Mouse (Mus musculus) MEL (cell line): ENCODE data around the gene Cd151. TPM values are rescaled to one million over a fixed set of nuclear protein-coding genes. Genes with fewer than 3 reads are reported as not detected.

Experiments
- DNase-seq: peaks from one replicate; pipeline ENCODE4 v3.0.0; 2011; ENCODE audit warnings: low read depth, low spot score
- H3K27ac ChIP-seq: 2 replicates; pipeline ENCODE4 v1.5.1; 2012; ENCODE audit warnings: low read depth, mild to moderate bottlenecking, control low read depth, low read length, moderate library complexity; ENCODE audit not compliant: control insufficient read depth
- H3K27me3 ChIP-seq, 2 experiments: fragments of 150-350 bp in 1 of 2; sonication (generic) in 1 of 2; 2 replicates each; pipeline ENCODE4 v1.6.1; 2012; ENCODE audit warnings: low read length in 2 of 2, mild to moderate bottlenecking in 2 of 2, improper control_type of control experiment in 1 of 2, moderate library complexity in 1 of 2; ENCODE audit not compliant: insufficient read depth in 2 of 2, control insufficient read depth in 1 of 2
- H3K36me3 ChIP-seq, 2 experiments: 2 replicates each; pipeline ENCODE4 v1.6.1; 2012 to 2014; ENCODE audit warnings: low read length in 2 of 2, improper control_type of control experiment in 1 of 2, inconsistent platforms in 1 of 2, mild to moderate bottlenecking in 1 of 2; ENCODE audit not compliant: insufficient read depth in 2 of 2, control insufficient read depth in 1 of 2
- H3K4me1 ChIP-seq, 2 experiments: fragments of 150-350 bp in 1 of 2; sonication (generic) in 1 of 2; 2 replicates each; pipeline ENCODE4 v1.6.1; 2012; ENCODE audit warnings: low read length in 2 of 2, improper control_type of control experiment in 1 of 2, mild to moderate bottlenecking in 1 of 2; ENCODE audit not compliant: insufficient read depth in 2 of 2, control insufficient read depth in 1 of 2
- H3K4me3 ChIP-seq, 2 experiments: fragments of 150-350 bp in 1 of 2; sonication (generic) in 1 of 2; 2 replicates each; pipeline ENCODE4 v1.5.1; 2012; ENCODE audit warnings: low read depth in 2 of 2, low read length in 2 of 2, mild to moderate bottlenecking in 2 of 2, moderate library complexity in 2 of 2, control low read depth in 1 of 2, improper control_type of control experiment in 1 of 2; ENCODE audit not compliant: control insufficient read depth in 1 of 2, insufficient read depth in 1 of 2
- H3K79me2 ChIP-seq: 2 replicates; pipeline ENCODE4 v1.6.1; 2012; ENCODE audit warnings: mild to moderate bottlenecking, low read length, moderate library complexity; ENCODE audit not compliant: control insufficient read depth, poor library complexity, insufficient read depth
- H3K9ac ChIP-seq: 2 replicates; pipeline ENCODE4 v1.6.1; 2012; ENCODE audit warnings: low read depth, mild to moderate bottlenecking, control low read depth, low read length, moderate library complexity; ENCODE audit not compliant: control insufficient read depth, poor library complexity, severe bottlenecking
- H3K9me3 ChIP-seq: fragments of 150-350 bp; sonication (generic); replicated peaks from 2 replicates; pipeline ENCODE4 v1.6.1; 2012; ENCODE audit warnings: mild to moderate bottlenecking, low read length, improper control_type of control experiment, moderate library complexity; ENCODE audit not compliant: insufficient read depth
- BHLHE40 ChIP-seq: IDR thresholded peaks from 2 replicates; pipeline ENCODE4 v1.6.1; 2012; ENCODE audit warnings: low read depth, mild to moderate bottlenecking, inconsistent platforms, low read length, improper control_type of control experiment, borderline replicate concordance
- CHD1 ChIP-seq: IDR thresholded peaks from 2 replicates; pipeline ENCODE4 v1.6.1; 2012; ENCODE audit warnings: low read depth, mild to moderate bottlenecking, inconsistent platforms, low read length, improper control_type of control experiment
- CTCF ChIP-seq, 3 experiments: IDR thresholded peaks in 2 of 3; conservative IDR thresholded peaks in 1 of 3; 2 replicates each; pipeline ENCODE4 v1.5.1; 2011 to 2012; ENCODE audit warnings: low read length in 3 of 3, low read depth in 2 of 3, mild to moderate bottlenecking in 2 of 3, improper control_type of control experiment in 1 of 3, inconsistent platforms in 1 of 3, mixed read lengths in 1 of 3, moderate library complexity in 1 of 3; ENCODE audit not compliant: control insufficient read depth in 1 of 3, insufficient read depth in 1 of 3, poor library complexity in 1 of 3, severe bottlenecking in 1 of 3
- E2F4 ChIP-seq: IDR thresholded peaks from 2 replicates; pipeline ENCODE4 v1.6.1; 2011; ENCODE audit warnings: low read depth, low read length, improper control_type of control experiment, borderline replicate concordance
- EP300 ChIP-seq, 2 experiments: IDR thresholded peaks; 2 replicates each; pipeline ENCODE4 v1.6.1; 2011; ENCODE audit warnings: improper control_type of control experiment in 2 of 2, low read length in 2 of 2, low read depth in 1 of 2, mild to moderate bottlenecking in 1 of 2
- GABPA ChIP-seq: IDR thresholded peaks from 2 replicates; pipeline ENCODE4 v1.6.1; 2012; ENCODE audit warnings: low read depth, mild to moderate bottlenecking, inconsistent platforms, low read length, improper control_type of control experiment, moderate library complexity
- GATA1 ChIP-seq: IDR thresholded peaks from 2 replicates; pipeline ENCODE4 v1.6.1; 2011; ENCODE audit warnings: low read depth, low read length, improper control_type of control experiment
- HCFC1 ChIP-seq: IDR thresholded peaks from 2 replicates; pipeline ENCODE4 v1.6.1; 2012; ENCODE audit warnings: low read depth, mild to moderate bottlenecking, inconsistent platforms, low read length, improper control_type of control experiment, moderate library complexity
- JUND ChIP-seq: IDR thresholded peaks from 2 replicates; pipeline ENCODE4 v1.6.1; 2011; ENCODE audit warnings: low read depth, mild to moderate bottlenecking, improper control_type of control experiment, low read length
- MAFK ChIP-seq: IDR thresholded peaks from 2 replicates; pipeline ENCODE4 v1.6.1; 2011; ENCODE audit warnings: low read depth, mild to moderate bottlenecking, low read length, improper control_type of control experiment, borderline replicate concordance
- MEF2A ChIP-seq: IDR thresholded peaks from 2 replicates; pipeline ENCODE4 v1.6.1; 2014; ENCODE audit warnings: low read depth, mild to moderate bottlenecking, inconsistent platforms, low read length, improper control_type of control experiment; ENCODE audit not compliant: poor library complexity, insufficient replicate concordance, severe bottlenecking; ENCODE audit errors: extremely low read depth
- MXI1 ChIP-seq: IDR thresholded peaks from 2 replicates; pipeline ENCODE4 v1.6.1; 2011; ENCODE audit warnings: mild to moderate bottlenecking, low read depth, low read length, improper control_type of control experiment
- NELFE ChIP-seq: IDR thresholded peaks from 2 replicates; pipeline ENCODE4 v1.6.1; 2011; ENCODE audit warnings: low read depth, low read length, improper control_type of control experiment
- NRF1 ChIP-seq: IDR thresholded peaks from 2 replicates; pipeline ENCODE4 v1.6.1; 2014; ENCODE audit warnings: low read depth, mild to moderate bottlenecking, inconsistent platforms, low read length, improper control_type of control experiment, moderate library complexity; ENCODE audit not compliant: poor library complexity, insufficient read depth, severe bottlenecking
- POLR2AphosphoS5 ChIP-seq: IDR thresholded peaks from 2 replicates; pipeline ENCODE4 v1.6.1; 2012; ENCODE audit warnings: low read depth, borderline replicate concordance, mild to moderate bottlenecking, inconsistent platforms, low read length, moderate library complexity, mixed read lengths
- RAD21 ChIP-seq: IDR thresholded peaks from 2 replicates; pipeline ENCODE4 v1.6.1; 2011; ENCODE audit warnings: mild to moderate bottlenecking, low read depth, low read length, improper control_type of control experiment
- RCOR1 ChIP-seq: IDR thresholded peaks from 2 replicates; pipeline ENCODE4 v1.6.1; 2012; ENCODE audit warnings: low read depth, mild to moderate bottlenecking, inconsistent platforms, low read length, improper control_type of control experiment
- SIN3A ChIP-seq: IDR thresholded peaks from 2 replicates; pipeline ENCODE4 v1.6.1; 2012; ENCODE audit warnings: low read length, improper control_type of control experiment, inconsistent platforms
- SMC3 ChIP-seq: IDR thresholded peaks from 2 replicates; pipeline ENCODE4 v1.6.1; 2011; ENCODE audit warnings: low read depth, low read length, improper control_type of control experiment
- TCF12 ChIP-seq: IDR thresholded peaks from 2 replicates; pipeline ENCODE4 v1.6.1; 2014; ENCODE audit warnings: low read depth, mild to moderate bottlenecking, inconsistent platforms, low read length, improper control_type of control experiment, moderate library complexity
- UBTF ChIP-seq: IDR thresholded peaks from 2 replicates; pipeline ENCODE4 v1.6.1; 2012; ENCODE audit warnings: low read depth, mild to moderate bottlenecking, inconsistent platforms, low read length, improper control_type of control experiment, moderate library complexity, borderline replicate concordance; ENCODE audit not compliant: insufficient read depth
- USF1 ChIP-seq: IDR thresholded peaks from 2 replicates; pipeline ENCODE4 v1.6.1; 2014; ENCODE audit warnings: low read depth, mild to moderate bottlenecking, inconsistent platforms, low read length, improper control_type of control experiment, moderate library complexity
- ZC3H11A ChIP-seq: IDR thresholded peaks from 2 replicates; pipeline ENCODE4 v1.6.1; 2012; ENCODE audit warnings: low read depth, mild to moderate bottlenecking, inconsistent platforms, low read length, improper control_type of control experiment
- ZMIZ1 ChIP-seq: IDR thresholded peaks from 2 replicates; pipeline ENCODE4 v1.6.1; 2012; ENCODE audit warnings: low read depth, mild to moderate bottlenecking, inconsistent platforms, low read length, improper control_type of control experiment, moderate library complexity
- ZNF384 ChIP-seq: IDR thresholded peaks from 2 replicates; pipeline ENCODE4 v1.6.1; 2012; ENCODE audit warnings: low read depth, mild to moderate bottlenecking, inconsistent platforms, low read length, improper control_type of control experiment
- polyA plus RNA-seq, 2 experiments: library from polyadenylated mRNA; stranded (reverse) in 1 of 2; unstranded in 1 of 2; fragments of >175 nt in 1 of 2; fragments of >200 nt in 1 of 2; gene quantifications; 2 replicates each; pipeline versions ENCODE4 v1.2.1 to v1.2.4; 2012; ENCODE audit warnings: low replicate concordance in 2 of 2, low read depth in 1 of 2; ENCODE audit not compliant: insufficient read length in 2 of 2, insufficient read depth in 1 of 2, missing spikeins in 1 of 2
- total RNA-seq: library from RNA; depleted of rRNA; stranded (reverse); fragments of 300-350 nt; gene quantifications from 2 replicates; pipeline ENCODE4 v1.2.3, GENCODE M21; 2012

Cd151 gene
- total and polyA plus RNA-seq, 3 experiments, result 40.6 to 86.6 TPM; not detected in 1

GRCm38 (mm10) chr7:141475011-141475804 is 8.0 kb downstream of the Cd151 start, which contains the start of the genes Polr2l and Tspan4 (continued):
- TF ChIP-seq MXI1 (peak; percentile 100), GABPA (no peak), POLR2AphosphoS5 (no peak)

GRCm38 (mm10) chr7:141475805-141476158 is 8.6 kb downstream of the Cd151 start:
- DNase-seq, result peak; percentile 60
- Histone ChIP-seq H3K4me1 (peaks cover 3 to 22% of the 10 kb centered on the region in 2 experiments; a peak in 3 of 4 replicates), H3K27me3 (no peaks in the 10 kb centered on the region), H3K36me3 (peaks cover 0 to 16% of the 10 kb centered on the region in 2 experiments; a peak in 2 of 4 replicates), H3K4me3 (peak overlapping the region; percentile 95), H3K9me3 (no peaks in the 10 kb centered on the region), H3K27ac (peak overlapping the region; percentile 71), H3K9ac (peak overlapping the region; percentile 98), H3K79me2 (peaks cover 51% of the 10 kb centered on the region)
- no peak for TF ChIP-seq MEF2A

- Histone ChIP-seq H3K9ac (peak overlapping the region; percentile 98), H3K4me1 (peaks cover 3 to 22% of the 10 kb centered on the region in 2 experiments; a peak in 3 of 4 replicates), H3K9me3 (no peaks in the 10 kb centered on the region), H3K27me3 (no peaks in the 10 kb centered on the region), H3K27ac (peak overlapping the region; percentile 71), H3K79me2 (peaks cover 51% of the 10 kb centered on the region), H3K4me3 (peak overlapping the region; percentile 95), H3K36me3 (peaks cover 0 to 16% of the 10 kb centered on the region in 2 experiments; a peak in 2 of 4 replicates)
- DNase-seq, result peak; percentile 69
- peak; percentile 6; the same call in 1 of the 2 replicates for TF ChIP-seq TCF12
- TF ChIP-seq JUND, result no peak
- TF ChIP-seq RCOR1, result no peak
- no peak for TF ChIP-seq SMC3
- no peak for TF ChIP-seq RAD21
- no peak for TF ChIP-seq GATA1
- no peak for TF ChIP-seq UBTF
- TF ChIP-seq USF1, result peak; percentile 54; the same call in 1 of the 2 replicates
- no peak for TF ChIP-seq MEF2A
- TF ChIP-seq ZC3H11A, result no peak
- no peak for TF ChIP-seq BHLHE40
- TF ChIP-seq SIN3A, result peak; percentile 63
- no peak for TF ChIP-seq E2F4
- no peak for TF ChIP-seq HCFC1
- peak; percentile 55; the same call in 1 of the 2 replicates for TF ChIP-seq NRF1
- no peak for TF ChIP-seq MAFK
- peak; percentile 54; the same call in 1 of the 2 replicates for TF ChIP-seq NELFE
- no peak for TF ChIP-seq ZMIZ1
- TF ChIP-seq EP300 (IDR thresholded peaks at IDR 0.05; ENCODE audit: low read depth in 1 of 2, low read length in 2 of 2), result 0 out of 4 replicates have a peak, but pooled peaks of 1 of the 2 experiments have one; percentile 25
- no peak for TF ChIP-seq CHD1
- peak; percentile 96 for TF ChIP-seq MXI1
- no peak; a peak in 1 of 6 replicates for TF ChIP-seq CTCF (IDR thresholded peaks at IDR 0.05 in 2 of 3, conservative IDR thresholded peaks at IDR 0.05 in 1 of 3; ENCODE audit: control insufficient read depth in 1 of 3, insufficient read depth in 1 of 3, low read depth in 2 of 3, low read length in 3 of 3, poor library complexity in 1 of 3, severe bottlenecking in 1 of 3)
- TF ChIP-seq ZNF384, result no peak
These were observed 9.2 kb downstream of the Cd151 start for GRCm38 (mm10) chr7:141476226-141476980.
